Mouse (Mus musculus) liver, embryonic 12.5 days (tissue): Measurements from ENCODE around the gene Zfp275. TPM values are rescaled to one million over a fixed set of nuclear protein-coding genes. Genes with fewer than 3 reads are reported as not detected.
"Not testable (repeated sequence)": the region's sequence is repeated elsewhere in the genome, so short reads cannot be mapped to it uniquely, and the experiment has no call there.

Experiments used
- ATAC-seq: fragments of 200-750 bp; cut with Nextera tagmentation; 2 replicates; pipeline ENCODE4 v1.8.0; 2017; ENCODE audit warnings: moderate number of reproducible peaks, mild to moderate bottlenecking, moderate library complexity
- H3K27ac ChIP-seq: fragments of 300-500 bp; sonication (generic); 2 replicates; pipeline ENCODE4 v1.5.1; 2016; ENCODE audit warnings: mild to moderate bottlenecking
- H3K27me3 ChIP-seq: fragments of 300-500 bp; sonication (generic); replicated peaks from 2 replicates; pipeline ENCODE4 v1.6.1; 2016; ENCODE audit warnings: mild to moderate bottlenecking, moderate library complexity
- H3K36me3 ChIP-seq: fragments of 300-500 bp; sonication (generic); 2 replicates; pipeline ENCODE4 v1.6.1; 2016; ENCODE audit warnings: mild to moderate bottlenecking, moderate library complexity
- H3K4me1 ChIP-seq: fragments of 300-500 bp; sonication (generic); 2 replicates; pipeline ENCODE4 v1.6.1; 2016
- H3K4me2 ChIP-seq: fragments of 300-500 bp; sonication (generic); 2 replicates; pipeline ENCODE4 v1.6.1; 2016; ENCODE audit warnings: mild to moderate bottlenecking, moderate library complexity
- H3K4me3 ChIP-seq: fragments of 300-500 bp; sonication (generic); 2 replicates; pipeline ENCODE4 v1.5.1; 2016; ENCODE audit warnings: mild to moderate bottlenecking, moderate library complexity
- H3K9ac ChIP-seq: fragments of 300-500 bp; sonication (generic); 2 replicates; pipeline ENCODE4 v1.6.1; 2016; ENCODE audit warnings: mild to moderate bottlenecking, moderate library complexity
- H3K9me3 ChIP-seq: fragments of 300-500 bp; sonication (generic); replicated peaks from 2 replicates; pipeline ENCODE4 v1.6.1; 2016; ENCODE audit warnings: mild to moderate bottlenecking, moderate library complexity
- WGBS: fragments of 180-500 bp; shearing (Covaris S2); methylation state at CpG from one replicate; pipeline ENCODE4 v1.1.7; 2016; ENCODE audit not compliant: insufficient replicate concordance; 5-methylcytosine and 5-hydroxymethylcytosine counted together
- polyA plus RNA-seq: library from polyadenylated mRNA; unstranded; fragments of >200 nt; fragmentation: Nextera tagmentation; extraction: Ambion mirVana; gene quantifications from 2 replicates; pipeline ENCODE4 v1.2.1, GENCODE M21; 2016

Zfp275 gene
- polyA plus RNA-seq, 1 experiment from 2014 or later = 4.0 TPM

DNA sequence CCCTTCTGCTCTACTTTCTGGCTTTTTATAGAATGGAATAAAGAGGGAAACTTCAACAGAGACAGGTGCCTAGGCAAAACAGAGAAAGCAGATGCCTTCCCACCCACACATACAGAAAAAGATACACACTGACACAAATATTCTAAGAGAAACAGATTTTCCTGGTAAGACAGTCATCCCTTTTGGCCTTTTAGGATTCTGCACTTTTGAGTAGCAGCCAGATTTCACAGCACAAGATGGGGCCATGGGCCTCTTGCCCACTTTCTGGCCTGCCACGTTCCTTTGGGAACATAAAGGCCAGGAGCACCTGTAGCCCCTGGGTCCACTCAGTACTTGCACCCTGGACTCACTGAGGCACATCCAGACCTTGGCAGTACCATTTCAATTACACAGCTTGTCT lies 1.9 kb downstream of the Zfp275 start:
- Histone ChIP-seq H3K9me3 (no peaks in the 10 kb centered on the region), H3K4me1 (peaks cover 25% of the 10 kb centered on the region; the same call in 1 of the 2 replicates), H3K4me3 (no peak overlapping the region), H3K27me3 (peaks cover 9% of the 10 kb centered on the region), H3K4me2 (no peak overlapping the region), H3K9ac (no peak overlapping the region), H3K36me3 (peaks cover 4% of the 10 kb centered on the region; the same call in 1 of the 2 replicates), H3K27ac (no peak overlapping the region)
- WGBS = 71% methylated on average over 1 of the region's 1 CpGs
- ATAC-seq = no peak

DNA sequence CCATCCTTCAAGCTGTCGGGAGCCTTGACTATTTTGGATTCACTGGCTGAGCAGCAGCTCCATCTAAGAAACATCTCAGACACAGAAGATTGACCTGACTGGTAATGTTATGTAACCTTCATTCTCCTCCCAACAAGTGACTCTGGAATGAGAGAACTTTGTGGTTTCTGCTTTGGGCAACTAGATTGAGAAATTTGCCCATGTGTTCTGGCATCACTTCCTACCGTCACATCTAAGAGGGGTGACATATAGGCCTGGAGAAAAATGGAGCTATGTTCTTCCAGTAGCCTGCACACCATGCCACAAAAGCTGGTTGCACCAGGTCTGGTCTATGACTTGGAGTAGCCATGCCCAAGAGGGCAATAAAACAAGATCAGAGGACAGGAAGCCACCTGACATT lies 13.7 kb downstream of the Zfp275 start:
- no peak for ATAC-seq
- no peaks in the 10 kb centered on the region for H3K4me1 ChIP-seq
- H3K27ac ChIP-seq = no peak overlapping the region
- H3K4me3 ChIP-seq = no peak overlapping the region
- no peaks in the 10 kb centered on the region for H3K27me3 ChIP-seq
- H3K9ac ChIP-seq = no peak overlapping the region
- H3K4me2 ChIP-seq = no peak overlapping the region
- no peaks in the 10 kb centered on the region for H3K9me3 ChIP-seq
- 74% methylated on average over 2 of the region's 2 CpGs for WGBS
- H3K36me3 ChIP-seq = peaks cover 47% of the 10 kb centered on the region

DNA sequence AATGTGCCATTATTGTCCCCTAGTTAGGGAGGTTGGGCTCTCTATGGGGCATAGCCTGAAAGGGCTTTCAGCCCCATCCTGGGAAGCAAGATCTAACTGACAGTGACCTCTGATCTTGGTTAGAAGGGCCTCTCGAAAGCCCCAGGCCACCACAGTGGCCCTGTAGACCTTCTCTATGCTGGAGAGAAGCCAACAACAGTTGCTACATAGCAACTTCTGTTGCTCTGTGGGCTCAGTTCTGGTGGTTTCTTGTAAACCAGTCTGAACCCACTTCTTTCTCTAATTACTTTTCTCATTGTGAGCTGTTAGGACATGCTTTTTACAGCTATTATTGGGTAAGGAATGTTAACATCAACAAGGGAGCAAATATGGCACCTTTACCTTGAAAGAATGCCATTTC lies 14.3 kb downstream of the Zfp275 start:
- Histone ChIP-seq H3K27ac (no peak overlapping the region), H3K4me1 (no peaks in the 10 kb centered on the region), H3K36me3 (peaks cover 42% of the 10 kb centered on the region), H3K4me3 (no peak overlapping the region), H3K9ac (no peak overlapping the region), H3K4me2 (no peak overlapping the region), H3K27me3 (no peaks in the 10 kb centered on the region), H3K9me3 (no peaks in the 10 kb centered on the region)
- WGBS = 71% methylated on average over 1 of the region's 1 CpGs
- ATAC-seq = no peak

DNA sequence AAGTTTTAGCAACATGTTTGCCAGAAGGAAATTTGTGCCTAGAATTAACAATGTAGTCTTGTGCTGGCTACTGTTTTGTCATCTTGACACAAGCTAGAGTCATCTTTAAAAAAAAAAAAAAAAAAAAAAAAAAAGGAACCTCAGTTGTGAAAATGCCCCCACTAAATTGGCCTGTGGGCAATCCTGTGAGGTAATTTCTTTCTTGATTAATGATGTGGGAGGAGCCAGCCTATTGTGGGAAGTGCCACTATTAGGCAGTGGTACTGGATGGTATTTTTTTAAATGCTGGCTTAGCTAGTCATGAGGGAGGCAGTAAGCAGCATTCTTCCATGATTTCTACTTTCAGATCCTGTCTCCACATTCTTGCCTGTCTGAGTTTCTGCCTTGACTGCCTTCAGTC lies 20.9 kb downstream of the Zfp275 start:
- no peak for ATAC-seq
- no peaks in the 10 kb centered on the region for H3K4me1 ChIP-seq
- no peak overlapping the region for H3K4me2 ChIP-seq

DNA sequence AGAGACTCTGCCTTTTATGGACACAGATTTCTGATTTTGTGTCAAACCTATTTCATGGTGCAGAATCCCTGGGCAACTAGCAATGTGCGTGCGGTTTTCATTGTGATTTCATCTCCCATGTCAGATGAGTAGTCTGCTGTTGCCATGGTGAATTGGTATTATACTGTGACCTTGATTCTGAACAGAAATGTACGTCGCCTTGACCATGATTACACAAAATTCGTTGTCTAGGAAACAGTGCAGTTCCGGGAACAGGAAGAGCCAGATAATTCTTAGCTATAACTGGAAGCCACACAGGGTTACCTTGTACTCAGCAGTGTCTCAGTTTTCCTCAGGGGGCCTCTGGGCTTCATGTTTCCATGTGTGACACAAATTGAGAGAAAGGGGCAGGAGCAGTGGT lies 42.0 kb downstream of the Zfp275 start:
- WGBS = 63% methylated on average over 6 of the region's 6 CpGs
- no peaks in the 10 kb centered on the region for H3K27me3 ChIP-seq

More for the DNA sequence above, 20.9 kb downstream of the Zfp275 start:
- H3K4me3 ChIP-seq = no peak overlapping the region
- H3K27me3 ChIP-seq = no peaks in the 10 kb centered on the region
- H3K9me3 ChIP-seq = no peaks in the 10 kb centered on the region
- no peak overlapping the region for H3K9ac ChIP-seq
- H3K36me3 ChIP-seq = no peaks in the 10 kb centered on the region
- no peak overlapping the region for H3K27ac ChIP-seq

DNA sequence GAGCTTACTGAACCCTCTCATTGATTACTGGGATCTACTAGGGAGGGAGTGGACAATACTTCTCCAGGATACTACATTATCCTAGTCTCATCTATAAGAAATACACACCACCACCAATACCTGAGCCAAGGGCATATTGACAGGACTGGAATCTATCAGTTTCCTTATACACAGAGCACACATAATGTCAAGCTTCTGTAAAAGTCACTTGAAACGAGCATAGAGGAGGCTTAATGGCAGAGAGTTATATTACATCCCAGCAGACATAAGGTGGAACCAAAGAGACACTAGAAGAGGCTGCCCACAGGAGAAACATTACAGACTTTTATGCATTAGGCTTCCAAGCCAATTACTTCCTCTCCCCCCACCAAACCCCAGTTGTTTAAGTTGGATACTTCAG lies 42.5 kb downstream of the Zfp275 start:
- H3K4me3 ChIP-seq = no peak overlapping the region
- H3K27ac ChIP-seq = no peak overlapping the region
- H3K27me3 ChIP-seq = no peaks in the 10 kb centered on the region
- H3K4me1 ChIP-seq = no peaks in the 10 kb centered on the region
- 33% methylated on average over 1 of the region's 1 CpGs for WGBS
- no peak for ATAC-seq
- H3K4me2 ChIP-seq = no peak overlapping the region
- H3K36me3 ChIP-seq = no peaks in the 10 kb centered on the region
- H3K9ac ChIP-seq = no peak overlapping the region
- no peaks in the 10 kb centered on the region for H3K9me3 ChIP-seq

More for the DNA sequence above, 42.0 kb downstream of the Zfp275 start:
- H3K4me1 ChIP-seq = no peaks in the 10 kb centered on the region
- no peak for ATAC-seq
- no peaks in the 10 kb centered on the region for H3K9me3 ChIP-seq
- no peak overlapping the region for H3K27ac ChIP-seq
- no peaks in the 10 kb centered on the region for H3K36me3 ChIP-seq
- H3K4me3 ChIP-seq = no peak overlapping the region
- H3K9ac ChIP-seq = no peak overlapping the region
- H3K4me2 ChIP-seq = no peak overlapping the region

DNA sequence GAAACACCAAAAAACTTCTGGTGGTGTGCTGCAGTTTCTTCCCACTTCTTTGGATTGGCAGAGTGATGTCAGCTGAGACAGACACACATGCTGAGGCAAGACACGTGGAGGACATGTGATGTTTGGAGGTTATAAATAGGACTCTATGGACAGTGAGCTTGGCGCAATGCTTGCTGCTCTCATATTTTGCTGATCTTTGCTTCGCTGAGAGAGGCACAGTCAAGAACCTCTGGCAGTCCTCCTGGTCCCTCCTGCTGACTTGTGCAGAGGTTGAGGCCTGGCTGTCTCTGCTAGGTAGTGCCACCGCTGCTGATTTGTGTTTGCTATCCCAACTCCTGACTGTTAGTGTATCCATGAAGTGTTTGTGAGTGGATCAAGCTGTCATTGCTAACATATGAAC lies 49.1 kb downstream of the Zfp275 start:
- Histone ChIP-seq H3K4me3 (no peak overlapping the region), H3K27me3 (peaks cover 9% of the 10 kb centered on the region; the same call in 1 of the 2 replicates), H3K9ac (no peak overlapping the region), H3K36me3 (no peaks in the 10 kb centered on the region), H3K9me3 (no peaks in the 10 kb centered on the region), H3K4me2 (no peak overlapping the region), H3K27ac (no peak overlapping the region), H3K4me1 (no peaks in the 10 kb centered on the region)
- no peak for ATAC-seq
- WGBS = 67% methylated on average over 4 of the region's 4 CpGs

DNA sequence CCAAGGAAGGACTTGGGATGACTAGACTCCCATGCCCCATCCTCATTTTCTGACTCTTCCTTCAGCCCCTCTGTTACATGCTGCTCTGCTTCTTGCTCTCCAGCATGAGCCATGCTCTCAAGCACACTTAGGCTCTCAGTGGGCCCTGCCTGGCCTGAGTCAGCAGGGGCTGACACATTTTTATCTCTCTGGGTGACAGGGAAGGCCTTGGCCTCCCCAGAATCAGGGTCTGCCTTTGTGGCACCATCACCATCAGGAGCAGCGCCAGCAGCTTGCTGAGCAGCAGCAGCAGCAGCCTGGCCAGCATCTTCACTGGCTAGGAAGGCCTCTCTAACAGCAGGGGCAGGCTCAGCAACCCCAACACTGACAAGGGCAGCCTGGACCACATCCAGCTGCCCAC lies 54.0 kb downstream of the Zfp275 start:
- no peak for ATAC-seq
- Histone ChIP-seq H3K27me3 (peaks cover 18% of the 10 kb centered on the region), H3K36me3 (no peaks in the 10 kb centered on the region), H3K27ac (no peak overlapping the region), H3K9ac (no peak overlapping the region), H3K9me3 (no peaks in the 10 kb centered on the region), H3K4me3 (no peak overlapping the region), H3K4me1 (no peaks in the 10 kb centered on the region), H3K4me2 (no peak overlapping the region)
- 68% methylated on average over 1 of the region's 1 CpGs for WGBS

DNA sequence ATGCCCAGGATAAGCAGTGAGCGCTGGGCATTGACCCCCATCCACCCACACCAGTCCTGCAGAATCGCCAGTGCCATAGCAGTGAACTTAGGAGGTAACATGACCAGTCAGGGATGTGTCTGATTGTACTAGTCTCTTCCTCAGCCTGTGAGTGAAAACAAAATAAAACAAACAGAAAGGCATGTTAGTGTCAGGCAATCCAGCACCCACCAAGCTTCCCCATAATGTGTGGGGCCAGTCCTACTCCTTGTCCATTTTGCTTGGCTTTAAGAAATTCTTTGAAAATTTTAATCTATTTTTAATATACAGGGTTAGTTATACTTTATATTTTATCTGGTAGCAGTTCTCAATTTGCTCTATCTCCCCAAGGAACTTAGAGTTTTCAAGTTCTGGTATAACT lies 56.2 kb downstream of the Zfp275 start, which contains the start of gene Gm18336:
TSS of gene Gm18336 (minus strand) at position 101 of the 400 bp plus-strand sequence.
- not testable (repeated sequence) for ATAC-seq, H3K27ac ChIP-seq, H3K36me3 ChIP-seq, H3K4me1 ChIP-seq, H3K4me3 ChIP-seq, H3K4me2 ChIP-seq, H3K9ac ChIP-seq, H3K9me3 ChIP-seq
- 61% methylated on average over 2 of the region's 2 CpGs for WGBS
- peaks cover 18% of the 10 kb centered on the region for H3K27me3 ChIP-seq

DNA sequence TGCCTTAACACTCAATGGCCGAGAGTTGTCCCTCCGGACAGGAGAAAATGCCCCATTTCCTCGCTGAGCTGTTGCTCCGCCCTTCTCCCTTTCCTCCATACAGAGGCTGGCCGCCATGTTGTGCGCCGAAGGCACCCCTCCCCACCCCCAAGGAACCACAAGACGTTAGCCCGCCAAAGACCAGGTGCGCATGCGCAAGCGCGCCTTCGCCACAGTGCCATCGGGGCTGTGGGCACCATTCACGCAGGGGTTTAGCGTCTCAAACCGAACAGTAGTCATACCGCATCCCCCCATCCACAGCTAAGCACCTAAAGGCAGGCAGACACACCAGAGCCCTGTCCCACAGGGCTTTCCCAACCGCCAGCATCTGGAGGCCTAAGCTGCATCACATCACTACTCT lies 58.5 kb downstream of the Zfp275 start:
- H3K4me3 ChIP-seq = no peak overlapping the region
- no peaks in the 10 kb centered on the region for H3K36me3 ChIP-seq
- H3K9ac ChIP-seq = no peak overlapping the region
- WGBS = 81% methylated on average over 20 of the region's 20 CpGs
- H3K4me2 ChIP-seq = no peak overlapping the region
- H3K27me3 ChIP-seq = peaks cover 12% of the 10 kb centered on the region
- no peak overlapping the region for H3K27ac ChIP-seq
- H3K9me3 ChIP-seq = no peaks in the 10 kb centered on the region
- H3K4me1 ChIP-seq = no peaks in the 10 kb centered on the region
- ATAC-seq = no peak

DNA sequence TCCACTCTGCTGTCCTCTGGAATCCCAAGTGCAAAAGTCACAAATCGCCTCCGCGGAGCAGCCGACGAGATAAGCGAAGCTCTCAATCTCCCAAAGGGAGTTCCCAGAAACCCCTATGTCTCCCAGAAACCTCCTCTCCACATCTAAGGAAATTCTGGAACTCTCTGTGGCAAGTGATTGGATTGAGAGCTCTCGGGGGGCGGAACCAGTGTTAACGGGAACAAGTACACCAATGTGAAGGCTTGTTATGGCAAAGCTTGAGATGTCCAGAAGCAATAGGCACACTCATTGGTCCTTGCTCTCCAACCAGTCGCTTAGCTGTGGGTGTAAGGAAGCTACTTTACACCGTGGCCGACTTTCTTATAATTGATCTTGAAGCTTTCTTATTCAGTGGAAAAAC lies 59.2 kb downstream of the Zfp275 start:
- H3K27me3 ChIP-seq = peaks cover 8% of the 10 kb centered on the region; the same call in 1 of the 2 replicates
- no peak overlapping the region for H3K4me2 ChIP-seq
- no peaks in the 10 kb centered on the region for H3K9me3 ChIP-seq
- ATAC-seq = no peak
- no peak overlapping the region for H3K27ac ChIP-seq
- 77% methylated on average over 12 of the region's 12 CpGs for WGBS
- H3K9ac ChIP-seq = no peak overlapping the region
- no peaks in the 10 kb centered on the region for H3K36me3 ChIP-seq
- no peak overlapping the region for H3K4me3 ChIP-seq
- no peaks in the 10 kb centered on the region for H3K4me1 ChIP-seq
